Mouse (Mus musculus) hindbrain, embryonic 14.5 days (tissue): ENCODE results near the gene Itgb7. TPM values are rescaled to one million over a fixed set of nuclear protein-coding genes. Genes with fewer than 3 reads are reported as not detected.
A peak's percentile ranks its signal among the peaks of the same experiment; 100 is the strongest.
"Not testable (repeated sequence)": the region's sequence is repeated elsewhere in the genome, so short reads cannot be mapped to it uniquely, and the experiment has no call there.

Experiments used
- ATAC-seq: fragments of 200-750 bp; cut with Nextera tagmentation; 2 replicates; pipeline ENCODE4 v1.8.0; 2017; ENCODE audit warnings: moderate number of reproducible peaks, mild to moderate bottlenecking, moderate TSS enrichment, moderate library complexity; ENCODE audit not compliant: low FRiP score
- DNase-seq: peaks from one replicate; pipeline ENCODE4 v3.0.0-alpha.2; 2015; ENCODE audit warnings: low spot score
- H3K27ac ChIP-seq: fragments of 300-500 bp; sonication (generic); 2 replicates; pipeline ENCODE4 v1.5.1; 2014; ENCODE audit warnings: mild to moderate bottlenecking, moderate library complexity
- H3K27me3 ChIP-seq: fragments of 300-500 bp; sonication (generic); 2 replicates; pipeline ENCODE4 v1.6.1; 2014; ENCODE audit warnings: mild to moderate bottlenecking, low read length, mixed read lengths; ENCODE audit not compliant: control insufficient read depth, insufficient read depth
- H3K36me3 ChIP-seq: fragments of 300-500 bp; sonication (generic); replicated peaks from 2 replicates; pipeline ENCODE4 v1.6.1; 2014; ENCODE audit not compliant: control insufficient read depth, insufficient read depth
- H3K4me1 ChIP-seq: fragments of 300-500 bp; sonication (generic); replicated peaks from 2 replicates; pipeline ENCODE4 v1.6.1; 2014; ENCODE audit warnings: antibody characterized with exemption, low read length, mixed read lengths; ENCODE audit not compliant: control insufficient read depth, insufficient read depth
- H3K4me2 ChIP-seq: fragments of 300-500 bp; sonication (generic); replicated peaks from 2 replicates; pipeline ENCODE4 v1.6.1; 2014; ENCODE audit warnings: mild to moderate bottlenecking, moderate library complexity
- H3K4me3 ChIP-seq: fragments of 300-500 bp; sonication (generic); replicated peaks from 2 replicates; pipeline ENCODE4 v1.5.1; 2014; ENCODE audit warnings: mild to moderate bottlenecking, low read length
- H3K9ac ChIP-seq: fragments of 300-500 bp; sonication (generic); 2 replicates; pipeline ENCODE4 v1.6.1; 2014
- H3K9me3 ChIP-seq: fragments of 300-500 bp; sonication (generic); 2 replicates; pipeline ENCODE4 v1.6.1; 2016; ENCODE audit warnings: low read length; ENCODE audit not compliant: control insufficient read depth
- WGBS: fragments of 180-500 bp; shearing (Covaris S2); extraction: QIAGEN DNeasy Blood & Tissue Kit; methylation state at CpG from one replicate; pipeline ENCODE4 v1.1.7; 2014; 5-methylcytosine and 5-hydroxymethylcytosine counted together
- polyA plus RNA-seq: library from polyadenylated mRNA; unstranded; fragments of >200 nt; fragmentation: Nextera tagmentation; extraction: Ambion mirVana; gene quantifications from 2 replicates; pipeline ENCODE4 v1.2.1, GENCODE M21; 2014

Itgb7 gene
- polyA plus RNA-seq, 1 experiment from 2014 or later: 1.1 TPM

- Histone ChIP-seq H3K4me1 (no peaks in the 10 kb centered on the region), H3K4me3 (no peak overlapping the region), H3K36me3 (no peaks in the 10 kb centered on the region), H3K27ac (no peak overlapping the region), H3K4me2 (peak overlapping the region; percentile 17), H3K9me3 (no peaks in the 10 kb centered on the region), H3K27me3 (no peaks in the 10 kb centered on the region; the same call in 1 of the 2 replicates), H3K9ac (no peak overlapping the region)
- DNase-seq (no peak), ATAC-seq (no peak)
- WGBS: 35% methylated on average over 20 of the region's 21 CpGs
Measured at GRCm38 (mm10) chr15:102235371-102236027, 3.8 kb upstream of the Itgb7 start.

GRCm38 (mm10) chr15:102233896-102234295 lies 2.2 kb upstream of the Itgb7 start:
- DNase-seq (no peak), ATAC-seq (no peak)

GRCm38 (mm10) chr15:102232764-102233163 lies 1.0 kb upstream of the Itgb7 start:
- no peaks in the 10 kb centered on the region for H3K4me1 ChIP-seq
- H3K4me3 ChIP-seq: no peak overlapping the region
- no peaks in the 10 kb centered on the region for H3K36me3 ChIP-seq
- no peak for DNase-seq
- ATAC-seq: no peak
- no peak overlapping the region for H3K4me2 ChIP-seq
- no peak overlapping the region for H3K27ac ChIP-seq
- no peak overlapping the region for H3K9ac ChIP-seq
- H3K27me3 ChIP-seq: no peaks in the 10 kb centered on the region
- WGBS: 86% methylated on average over 7 of the region's 7 CpGs
- no peaks in the 10 kb centered on the region for H3K9me3 ChIP-seq

More at GRCm38 (mm10) chr15:102233896-102234295, 2.2 kb upstream of the Itgb7 start:
- Histone ChIP-seq H3K4me1 (no peaks in the 10 kb centered on the region), H3K27ac (no peak overlapping the region), H3K9me3 (no peaks in the 10 kb centered on the region), H3K4me3 (no peak overlapping the region), H3K27me3 (no peaks in the 10 kb centered on the region), H3K4me2 (no peak overlapping the region), H3K9ac (no peak overlapping the region), H3K36me3 (no peaks in the 10 kb centered on the region)
- 20% methylated on average over 2 of the region's 2 CpGs for WGBS

GRCm38 (mm10) chr15:102230408-102231321 lies 1.1 kb downstream of the Itgb7 start:
- no peak overlapping the region for H3K4me2 ChIP-seq
- no peaks in the 10 kb centered on the region for H3K27me3 ChIP-seq
- no peak overlapping the region for H3K27ac ChIP-seq
- ATAC-seq (no peak), DNase-seq (no peak)
- no peaks in the 10 kb centered on the region for H3K36me3 ChIP-seq
- no peak overlapping the region for H3K9ac ChIP-seq
- no peaks in the 10 kb centered on the region for H3K4me1 ChIP-seq
- no peak overlapping the region for H3K4me3 ChIP-seq
- no peaks in the 10 kb centered on the region for H3K9me3 ChIP-seq
- WGBS: 82% methylated on average over 17 of the region's 17 CpGs

GRCm38 (mm10) chr15:102225619-102226018 lies 6.1 kb downstream of the Itgb7 start:
- H3K4me2 ChIP-seq, H3K27ac ChIP-seq, H3K9me3 ChIP-seq, DNase-seq, H3K4me1 ChIP-seq, H3K4me3 ChIP-seq, ATAC-seq, H3K36me3 ChIP-seq, H3K9ac ChIP-seq: not testable (repeated sequence)
- peaks cover 24% of the 10 kb centered on the region for H3K27me3 ChIP-seq
- WGBS: 71% methylated on average over 6 of the region's 6 CpGs

GRCm38 (mm10) chr15:102224992-102225617 lies 6.6 kb downstream of the Itgb7 start:
- no peaks in the 10 kb centered on the region for H3K36me3 ChIP-seq
- H3K9me3 ChIP-seq: no peaks in the 10 kb centered on the region
- H3K9ac ChIP-seq: 0 out of 2 replicates have a peak overlapping the region, but pooled peaks have one; percentile 39
- no peak for DNase-seq
- ATAC-seq: no peak
- H3K27ac ChIP-seq: no peak overlapping the region
- peak overlapping the region; percentile 33 for H3K4me3 ChIP-seq
- no peaks in the 10 kb centered on the region for H3K4me1 ChIP-seq
- WGBS: 24% methylated on average over 20 of the region's 21 CpGs
- peak overlapping the region; percentile 66 for H3K4me2 ChIP-seq
- peaks cover 24% of the 10 kb centered on the region for H3K27me3 ChIP-seq

GRCm38 (mm10) chr15:102224186-102224991 lies 7.4 kb downstream of the Itgb7 start:
- WGBS: 5% methylated on average over 42 of the region's 43 CpGs
- Histone ChIP-seq H3K36me3 (no peaks in the 10 kb centered on the region), H3K4me2 (peak overlapping the region; percentile 66), H3K4me3 (peak overlapping the region; percentile 33), H3K9ac (peak overlapping the region; percentile 39; the same call in 1 of the 2 replicates), H3K4me1 (no peaks in the 10 kb centered on the region), H3K9me3 (no peaks in the 10 kb centered on the region), H3K27ac (no peak overlapping the region), H3K27me3 (peaks cover 24% of the 10 kb centered on the region)
- ATAC-seq: peak; percentile 83
- peak; percentile 77 for DNase-seq

- Histone ChIP-seq H3K4me2 (no peak overlapping the region), H3K4me3 (no peak overlapping the region), H3K36me3 (no peaks in the 10 kb centered on the region), H3K9ac (no peak overlapping the region), H3K4me1 (no peaks in the 10 kb centered on the region), H3K27me3 (peaks cover 24% of the 10 kb centered on the region), H3K27ac (no peak overlapping the region), H3K9me3 (no peaks in the 10 kb centered on the region)
- DNase-seq (no peak), ATAC-seq (no peak)
- 61% methylated on average over 10 of the region's 10 CpGs for WGBS
Measured at GRCm38 (mm10) chr15:102222386-102222785, 9.4 kb downstream of the Itgb7 start.
